Mouse (Mus musculus) erythroblast, embryonic 14.5 days (primary cell): Measurements from ENCODE around the gene Gnai3.

Source experiments
- GATA1 ChIP-seq: IDR thresholded peaks from 2 replicates; pipeline ENCODE4 v1.6.1; 2012; ENCODE audit warnings: low read length, inconsistent platforms, mixed read lengths
- TAL1 ChIP-seq: IDR thresholded peaks from 3 replicates; pipeline ENCODE4 v1.6.1; 2012; ENCODE audit warnings: low read length, inconsistent platforms, mixed read lengths

DNA sequence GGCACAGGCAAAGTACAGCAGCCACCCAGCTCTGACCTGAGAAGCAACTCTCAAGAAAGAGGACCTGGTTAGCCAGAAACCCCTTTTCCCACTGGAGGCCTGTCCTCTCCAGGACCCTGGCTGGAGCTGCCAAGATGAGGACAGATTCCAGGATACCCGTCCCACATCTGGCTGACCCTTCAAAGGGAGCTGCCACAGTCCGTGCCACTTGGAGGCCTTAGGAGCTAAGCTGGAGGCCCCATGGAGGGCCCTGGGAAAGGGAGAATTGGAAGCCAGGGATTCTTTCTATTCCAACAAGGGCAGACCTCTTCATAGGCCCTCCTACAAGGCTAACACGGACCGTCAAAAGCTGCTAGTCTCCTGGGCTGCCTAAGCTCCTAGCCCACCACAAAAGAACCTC is 64.3 kb downstream of the Gnai3 start:
- TF ChIP-seq TAL1: no peak
- no peak for TF ChIP-seq GATA1
